Mouse (Mus musculus): ENCODE measurements at regions not wholly inside any gene's neighbourhood (a gene's known extent, or its start where the extent isn't known, plus 50 kb on each side); places are given as distances from the start of the nearest gene placed in this dataset.

- TF ChIP-seq CTCF (IDR thresholded peaks at IDR 0.05; ENCODE audit: low read depth), result no peak
- Histone ChIP-seq H3K4me2 (ENCODE audit: low read length) (no peak overlapping the region), H3K4me1 (replicated peaks; ENCODE audit: insufficient read depth, low read length) (0 out of 2 replicates have a peak, but pooled peaks cover 10% of the 10 kb centered on the region), H3K27ac (no peak overlapping the region), H3K9me3 (replicated peaks; ENCODE audit: low read length) (no peaks in the 10 kb centered on the region), H3K4me3 (replicated peaks; ENCODE audit: low read depth, low read length) (no peak overlapping the region), H3K27me3 (ENCODE audit: insufficient read depth, low read length) (no peaks in the 10 kb centered on the region), H3K36me3 (ENCODE audit: insufficient read depth, low read length) (no peaks in the 10 kb centered on the region), H3K9ac (ENCODE audit: low read depth, low read length) (no peak overlapping the region)
- 72% methylated on average over 4 of the region's 4 CpGs for whole genome bisulfite sequencing
- DNase-seq (ENCODE audit: low spot score) (no peak), ATAC-seq (replicated peaks; ENCODE audit: low FRiP score, low read depth) (no peak)
Measured at GRCm38 (mm10) chr1:155493799-155494198, 64.1 kb upstream of the Acbd6 start.

- DNase-seq (ENCODE audit: low spot score), result no peak
- no peak overlapping the region for H3K4me2 ChIP-seq (ENCODE audit: low read length)
- no peak overlapping the region for H3K9ac ChIP-seq (ENCODE audit: low read depth, low read length)
- no peak overlapping the region for H3K27ac ChIP-seq
- no peak overlapping the region for H3K4me3 ChIP-seq (replicated peaks; ENCODE audit: low read depth, low read length)
- ATAC-seq (replicated peaks; ENCODE audit: low FRiP score, low read depth), result no peak
- 84% methylated on average over 2 of the region's 2 CpGs for WGBS
- no peak for TF ChIP-seq CTCF (IDR thresholded peaks at IDR 0.05; ENCODE audit: low read depth)
- H3K9me3 ChIP-seq (replicated peaks; ENCODE audit: low read length), result no peaks in the 10 kb centered on the region
- no peaks in the 10 kb centered on the region for H3K27me3 ChIP-seq (ENCODE audit: insufficient read depth, low read length)
- no peaks in the 10 kb centered on the region for H3K36me3 ChIP-seq (ENCODE audit: insufficient read depth, low read length)
- 0 out of 2 replicates have a peak, but pooled peaks cover 10% of the 10 kb centered on the region for H3K4me1 ChIP-seq (replicated peaks; ENCODE audit: insufficient read depth, low read length)
Measured at GRCm38 (mm10) chr1:155494347-155494746, 63.6 kb upstream of the Acbd6 start.

GRCm38 (mm10) chr1:155499735-155500134 lies 58.2 kb upstream of the Acbd6 start:
- Histone ChIP-seq H3K9me3 (replicated peaks; ENCODE audit: low read length) (no peaks in the 10 kb centered on the region), H3K36me3 (ENCODE audit: insufficient read depth, low read length) (no peaks in the 10 kb centered on the region), H3K27ac (no peak overlapping the region), H3K27me3 (ENCODE audit: insufficient read depth, low read length) (no peaks in the 10 kb centered on the region), H3K4me2 (ENCODE audit: low read length) (no peak overlapping the region), H3K4me1 (replicated peaks; ENCODE audit: insufficient read depth, low read length) (no peaks in the 10 kb centered on the region), H3K9ac (ENCODE audit: low read depth, low read length) (no peak overlapping the region), H3K4me3 (replicated peaks; ENCODE audit: low read depth, low read length) (no peak overlapping the region)
- no peak for ATAC-seq (replicated peaks; ENCODE audit: low FRiP score, low read depth)
- DNase-seq (ENCODE audit: low spot score), result no peak
- WGBS, result 97% methylated on average over 1 of the region's 1 CpGs
- no peak for TF ChIP-seq CTCF (IDR thresholded peaks at IDR 0.05; ENCODE audit: low read depth)

GRCm38 (mm10) chr1:155502867-155503266 lies 55.1 kb upstream of the Acbd6 start:
- Histone ChIP-seq H3K9ac (ENCODE audit: low read depth, low read length) (no peak overlapping the region), H3K4me2 (ENCODE audit: low read length) (no peak overlapping the region), H3K4me1 (replicated peaks; ENCODE audit: insufficient read depth, low read length) (no peaks in the 10 kb centered on the region), H3K27ac (no peak overlapping the region), H3K4me3 (replicated peaks; ENCODE audit: low read depth, low read length) (no peak overlapping the region), H3K36me3 (ENCODE audit: insufficient read depth, low read length) (no peaks in the 10 kb centered on the region), H3K9me3 (replicated peaks; ENCODE audit: low read length) (no peaks in the 10 kb centered on the region), H3K27me3 (ENCODE audit: insufficient read depth, low read length) (no peaks in the 10 kb centered on the region)
- WGBS, result 64% methylated on average over 10 of the region's 10 CpGs
- TF ChIP-seq CTCF (IDR thresholded peaks at IDR 0.05; ENCODE audit: low read depth), result no peak
- no peak for ATAC-seq (replicated peaks; ENCODE audit: low FRiP score, low read depth)
- DNase-seq (ENCODE audit: low spot score), result no peak

- TF ChIP-seq CTCF (IDR thresholded peaks at IDR 0.05; ENCODE audit: low read depth), result no peak
- Histone ChIP-seq H3K27me3 (ENCODE audit: insufficient read depth, low read length) (no peaks in the 10 kb centered on the region), H3K9ac (ENCODE audit: low read depth, low read length) (no peak overlapping the region), H3K9me3 (replicated peaks; ENCODE audit: low read length) (no peaks in the 10 kb centered on the region), H3K27ac (no peak overlapping the region), H3K4me3 (replicated peaks; ENCODE audit: low read depth, low read length) (no peak overlapping the region), H3K4me1 (replicated peaks; ENCODE audit: insufficient read depth, low read length) (no peaks in the 10 kb centered on the region), H3K36me3 (ENCODE audit: insufficient read depth, low read length) (no peaks in the 10 kb centered on the region), H3K4me2 (ENCODE audit: low read length) (no peak overlapping the region)
- WGBS, result 31% methylated on average over 12 of the region's 12 CpGs
- no peak for DNase-seq (ENCODE audit: low spot score)
- no peak for ATAC-seq (replicated peaks; ENCODE audit: low FRiP score, low read depth)
Measured at GRCm38 (mm10) chr1:155504581-155505328, 53.2 kb upstream of the Acbd6 start.

GRCm38 (mm10) chr1:155505361-155506077 lies 52.4 kb upstream of the Acbd6 start:
- TF ChIP-seq CTCF (IDR thresholded peaks at IDR 0.05; ENCODE audit: low read depth), result no peak
- no peak overlapping the region for H3K4me3 ChIP-seq (replicated peaks; ENCODE audit: low read depth, low read length)
- H3K36me3 ChIP-seq (ENCODE audit: insufficient read depth, low read length), result no peaks in the 10 kb centered on the region
- H3K27ac ChIP-seq, result no peak overlapping the region
- ATAC-seq (replicated peaks; ENCODE audit: low FRiP score, low read depth) (no peak), DNase-seq (ENCODE audit: low spot score) (no peak)
- H3K27me3 ChIP-seq (ENCODE audit: insufficient read depth, low read length), result no peaks in the 10 kb centered on the region
- no peaks in the 10 kb centered on the region for H3K4me1 ChIP-seq (replicated peaks; ENCODE audit: insufficient read depth, low read length)
- no peaks in the 10 kb centered on the region for H3K9me3 ChIP-seq (replicated peaks; ENCODE audit: low read length)
- 65% methylated on average over 6 of the region's 6 CpGs for WGBS
- no peak overlapping the region for H3K9ac ChIP-seq (ENCODE audit: low read depth, low read length)
- H3K4me2 ChIP-seq (ENCODE audit: low read length), result no peak overlapping the region
